Mouse (Mus musculus) limb, embryonic 14.5 days (tissue): ENCODE measurements around the gene Eps15l1. TPM values are rescaled to one million over a fixed set of nuclear protein-coding genes. Genes with fewer than 3 reads are reported as not detected.

Source experiments
- ATAC-seq: fragments of 200-750 bp; cut with Nextera tagmentation; 2 replicates; pipeline ENCODE4 v1.8.0; 2017; ENCODE audit warnings: low read depth, moderate number of reproducible peaks, moderate TSS enrichment; ENCODE audit not compliant: low FRiP score
- DNase-seq: peaks from one replicate; pipeline ENCODE4 v3.0.0-alpha.2; 2015; ENCODE audit warnings: low spot score
- H3K27ac ChIP-seq: fragments of 300-500 bp; sonication (generic); replicated peaks from 2 replicates; pipeline ENCODE4 v1.5.1; 2014; ENCODE audit warnings: low read depth, mild to moderate bottlenecking, low read length, moderate library complexity, mixed read lengths
- H3K27me3 ChIP-seq: fragments of 300-500 bp; sonication (generic); 2 replicates; pipeline ENCODE4 v1.6.1; 2014; ENCODE audit warnings: low read length, mixed read lengths; ENCODE audit not compliant: control insufficient read depth, insufficient read depth
- H3K36me3 ChIP-seq: fragments of 300-500 bp; sonication (generic); 2 replicates; pipeline ENCODE4 v1.6.1; 2014; ENCODE audit warnings: mild to moderate bottlenecking, low read length, moderate library complexity, mixed read lengths; ENCODE audit not compliant: control insufficient read depth, insufficient read depth
- H3K4me1 ChIP-seq: fragments of 300-500 bp; sonication (generic); 2 replicates; pipeline ENCODE4 v1.6.1; 2014; ENCODE audit warnings: antibody characterized with exemption, low read length, mixed read lengths; ENCODE audit not compliant: control insufficient read depth, insufficient read depth
- H3K4me2 ChIP-seq: fragments of 300-500 bp; sonication (generic); replicated peaks from 2 replicates; pipeline ENCODE4 v1.6.1; 2014; ENCODE audit warnings: low read depth, mild to moderate bottlenecking, low read length, moderate library complexity; ENCODE audit not compliant: severe bottlenecking
- H3K4me3 ChIP-seq: fragments of 300-500 bp; sonication (generic); replicated peaks from 2 replicates; pipeline ENCODE4 v1.5.1; 2014; ENCODE audit warnings: low read length
- H3K9ac ChIP-seq: fragments of 300-500 bp; sonication (generic); 2 replicates; pipeline ENCODE4 v1.6.1; 2014; ENCODE audit warnings: mild to moderate bottlenecking, low read depth, low read length, moderate library complexity; ENCODE audit not compliant: severe bottlenecking
- H3K9me3 ChIP-seq: fragments of 300-500 bp; sonication (generic); 2 replicates; pipeline ENCODE4 v1.6.1; 2016; ENCODE audit warnings: low read length; ENCODE audit not compliant: control insufficient read depth
- POLR2A ChIP-seq: fragments of 200-500 bp; IDR thresholded peaks from 2 replicates; pipeline ENCODE4 v1.8.0; 2012; ENCODE audit warnings: inconsistent platforms, mild to moderate bottlenecking, moderate library complexity, borderline replicate concordance; ENCODE audit not compliant: insufficient read depth, insufficient read length; ENCODE audit errors: extremely low read depth
- WGBS: fragments of 180-500 bp; shearing (Covaris S2); extraction: QIAGEN DNeasy Blood & Tissue Kit; methylation state at CpG from one replicate; pipeline ENCODE4 v1.1.7; 2014; 5-methylcytosine and 5-hydroxymethylcytosine counted together
- polyA plus RNA-seq, 2 experiments: library from polyadenylated mRNA; depleted of rRNA in 1 of 2; stranded (reverse) in 1 of 2; unstranded in 1 of 2; fragments of >200 nt; fragmentation: Nextera tagmentation in 1 of 2; extraction: Ambion mirVana in 1 of 2; gene quantifications; 2 replicates each; pipeline versions ENCODE4 v1.2.1 to v1.2.3; 2012 to 2014

The Eps15l1 gene
- polyA plus RNA-seq, 2 experiments: 56.5 to 114 TPM

DNA sequence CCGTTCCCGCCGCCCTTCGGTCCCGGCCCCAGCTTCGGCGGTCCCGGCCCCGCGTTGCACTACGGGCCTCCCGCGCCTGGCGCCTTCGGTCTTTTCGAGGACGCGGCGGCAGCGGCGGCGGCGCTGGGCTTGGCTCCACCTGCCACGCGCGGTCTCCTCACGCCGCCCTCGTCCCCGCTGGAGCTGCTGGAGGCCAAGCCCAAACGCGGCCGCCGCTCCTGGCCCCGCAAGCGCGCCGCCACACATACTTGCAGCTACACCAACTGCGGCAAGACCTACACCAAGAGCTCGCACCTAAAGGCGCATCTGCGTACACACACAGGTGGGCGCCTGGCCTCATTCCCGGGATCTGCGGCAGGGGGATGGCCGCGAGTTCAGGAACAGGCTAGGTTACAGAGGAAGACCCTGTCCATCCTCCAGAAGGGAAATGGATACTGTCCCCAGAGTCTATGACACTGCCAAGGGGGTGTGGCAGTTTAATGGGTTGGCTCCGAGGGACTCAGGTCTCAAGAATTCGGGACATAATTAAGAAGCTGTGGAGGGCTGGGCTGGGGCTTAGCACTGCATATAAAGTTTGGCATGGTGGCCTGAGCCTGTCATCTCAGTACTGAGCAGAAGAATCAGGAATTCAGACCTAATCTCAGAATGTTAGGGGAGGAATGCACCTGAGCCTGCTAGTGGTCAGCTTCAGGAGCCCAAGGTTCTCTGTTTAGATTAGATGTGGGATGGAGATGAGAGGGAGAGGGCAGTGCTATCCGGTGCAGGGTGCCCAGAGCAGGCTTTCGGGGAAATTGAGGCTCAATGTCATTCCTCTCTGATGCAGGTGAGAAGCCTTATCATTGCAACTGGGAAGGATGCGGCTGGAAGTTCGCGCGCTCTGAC is 101.1 kb downstream of the Eps15l1 start:
- 11% methylated on average over 32 of the region's 55 CpGs for WGBS
- Histone ChIP-seq H3K27ac (0 out of 2 replicates have a peak overlapping the region, but pooled peaks have one; percentile 28), H3K9me3 (no peaks in the 10 kb centered on the region; the same call in 1 of the 2 replicates), H3K36me3 (peaks cover 13% of the 10 kb centered on the region), H3K27me3 (peaks cover 28% of the 10 kb centered on the region), H3K4me1 (peaks cover 9% of the 10 kb centered on the region; the same call in 1 of the 2 replicates), H3K4me2 (peak overlapping the region; percentile 68), H3K9ac (peak overlapping the region; percentile 66), H3K4me3 (peak overlapping the region; percentile 48)
- no peak for ATAC-seq
- no peak for DNase-seq
- TF ChIP-seq POLR2A: no peak

DNA sequence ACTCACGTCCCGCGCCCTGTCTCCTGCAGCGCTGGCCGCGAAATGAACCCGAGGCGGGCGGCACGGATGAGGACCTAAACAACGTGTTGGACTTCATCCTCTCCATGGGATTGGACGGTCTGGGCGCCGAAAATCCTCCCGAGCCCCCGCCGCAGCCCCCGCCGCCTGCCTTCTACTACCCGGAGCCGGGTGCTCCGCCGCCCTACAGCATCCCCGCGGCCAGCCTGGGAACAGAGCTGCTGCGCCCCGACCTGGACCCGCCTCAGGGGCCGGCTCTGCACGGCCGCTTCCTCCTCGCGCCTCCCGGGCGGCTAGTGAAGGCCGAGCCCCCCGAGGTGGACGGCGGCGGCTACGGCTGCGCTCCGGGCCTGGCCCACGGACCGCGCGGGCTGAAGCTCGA is 101.9 kb downstream of the Eps15l1 start:
- DNase-seq (no peak), ATAC-seq (no peak)
- Histone ChIP-seq H3K27ac (peak overlapping the region; percentile 28; the same call in 1 of the 2 replicates), H3K9me3 (no peaks in the 10 kb centered on the region; the same call in 1 of the 2 replicates), H3K4me3 (peak overlapping the region; percentile 48), H3K36me3 (peaks cover 13% of the 10 kb centered on the region), H3K27me3 (peaks cover 28% of the 10 kb centered on the region), H3K4me1 (peaks cover 9% of the 10 kb centered on the region; the same call in 1 of the 2 replicates), H3K9ac (peak overlapping the region; percentile 66), H3K4me2 (peak overlapping the region; percentile 68)
- TF ChIP-seq POLR2A: no peak
- whole genome bisulfite sequencing: 2% methylated on average over 36 of the region's 48 CpGs

DNA sequence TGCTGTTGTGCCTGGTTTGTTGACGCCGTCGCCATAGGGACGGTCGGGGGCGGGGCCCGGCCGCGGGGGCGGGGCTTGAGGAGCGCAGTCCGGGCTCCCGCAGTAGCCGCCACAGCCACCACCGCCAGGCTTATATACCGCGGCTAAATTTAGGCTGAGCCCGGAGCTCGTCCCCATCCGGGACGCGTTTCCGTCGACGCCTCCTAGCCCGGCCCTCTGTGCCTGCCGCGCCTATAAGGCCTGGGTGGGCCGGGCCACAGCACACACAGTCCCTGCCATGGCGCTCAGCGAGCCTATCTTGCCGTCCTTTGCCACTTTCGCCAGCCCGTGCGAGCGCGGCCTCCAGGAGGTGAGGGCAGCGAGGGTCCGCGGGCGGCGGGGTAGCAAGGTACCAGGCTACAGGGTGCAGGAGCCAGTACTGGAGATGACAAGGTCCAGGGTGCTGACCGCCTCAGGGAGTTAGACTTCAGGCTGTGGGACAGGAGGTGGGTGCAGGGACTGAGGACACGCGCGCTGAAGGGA is 102.4 kb downstream of the Eps15l1 start, which contains the start of gene Klf2:
TSS of gene Klf2 (plus strand) at position 233 of the 522 bp plus-strand sequence.
- DNase-seq (peak; percentile 94), ATAC-seq (peak; percentile 98)
- TF ChIP-seq POLR2A: peak; percentile 59; the same call in 1 of the 2 replicates
- H3K36me3 ChIP-seq: peaks cover 13% of the 10 kb centered on the region
- peaks cover 9% of the 10 kb centered on the region; the same call in 1 of the 2 replicates for H3K4me1 ChIP-seq
- H3K4me3 ChIP-seq: peak within 1 kb of the TSS; percentile 48
- 0% methylated on average over 30 of the region's 46 CpGs for WGBS
- peaks cover 28% of the 10 kb centered on the region for H3K27me3 ChIP-seq
- peak within 1 kb of the TSS; percentile 58; the same call in 1 of the 2 replicates for H3K27ac ChIP-seq
- no peaks in the 10 kb centered on the region; the same call in 1 of the 2 replicates for H3K9me3 ChIP-seq
- peak within 1 kb of the TSS; percentile 68 for H3K4me2 ChIP-seq
- peak within 1 kb of the TSS; percentile 66 for H3K9ac ChIP-seq

DNA sequence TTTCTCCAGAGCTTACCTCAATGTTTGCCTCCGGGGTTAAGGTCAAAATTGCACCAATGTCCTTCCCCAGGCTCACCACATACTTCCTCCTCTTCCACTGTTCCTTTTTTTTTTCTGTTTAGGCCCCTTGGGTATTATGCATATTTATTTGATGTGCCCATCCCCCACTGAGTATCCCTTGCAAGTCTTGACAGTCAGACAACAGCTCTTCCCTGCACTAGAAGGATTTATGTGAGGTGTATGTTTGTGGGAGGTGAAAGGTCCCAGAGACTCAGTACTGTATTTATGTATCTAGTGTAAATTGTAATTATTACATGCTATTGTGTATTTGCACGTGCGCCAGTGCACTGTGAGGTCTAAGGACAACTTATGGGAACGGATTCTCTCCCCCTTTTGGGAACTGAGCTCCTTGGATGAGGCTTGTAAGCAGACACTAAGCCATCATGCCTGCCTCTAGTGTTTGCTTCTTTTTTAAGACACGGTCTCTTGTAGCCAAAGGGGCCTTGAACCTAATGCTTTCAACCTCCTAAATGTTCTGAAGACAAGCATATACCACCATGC is 103.4 kb downstream of the Eps15l1 start:
- no peak for DNase-seq
- no peak for ATAC-seq
- Histone ChIP-seq H3K36me3 (peaks cover 13% of the 10 kb centered on the region), H3K9ac (no peak overlapping the region), H3K4me1 (peaks cover 9% of the 10 kb centered on the region; the same call in 1 of the 2 replicates), H3K27me3 (peaks cover 28% of the 10 kb centered on the region), H3K9me3 (no peaks in the 10 kb centered on the region; the same call in 1 of the 2 replicates), H3K27ac (no peak overlapping the region), H3K4me2 (no peak overlapping the region), H3K4me3 (no peak overlapping the region)
- no peak for TF ChIP-seq POLR2A
- whole genome bisulfite sequencing: 46% methylated on average over 5 of the region's 5 CpGs
